Mouse (Mus musculus) heart, embryonic 12.5 days (tissue): ENCODE data around the gene Rtl1. TPM values are rescaled to one million over a fixed set of nuclear protein-coding genes. Genes with fewer than 3 reads are reported as not detected.

Experiments used
- ATAC-seq: fragments of 200-750 bp; cut with Nextera tagmentation; 2 replicates; pipeline ENCODE4 v1.8.0; 2017; ENCODE audit warnings: moderate TSS enrichment, moderate library complexity; ENCODE audit not compliant: insufficient number of reproducible peaks, low FRiP score
- H3K27ac ChIP-seq: fragments of 300-500 bp; sonication (generic); 2 replicates; pipeline ENCODE4 v1.5.1; 2016; ENCODE audit warnings: mild to moderate bottlenecking, moderate library complexity; ENCODE audit not compliant: poor library complexity, severe bottlenecking
- H3K27me3 ChIP-seq: fragments of 300-500 bp; sonication (generic); replicated peaks from 2 replicates; pipeline ENCODE4 v1.6.1; 2016; ENCODE audit warnings: mild to moderate bottlenecking, moderate library complexity
- H3K36me3 ChIP-seq: fragments of 300-500 bp; sonication (generic); 2 replicates; pipeline ENCODE4 v1.6.1; 2016; ENCODE audit warnings: mild to moderate bottlenecking, moderate library complexity
- H3K4me1 ChIP-seq: fragments of 300-500 bp; sonication (generic); replicated peaks from 2 replicates; pipeline ENCODE4 v1.6.1; 2016; ENCODE audit warnings: mild to moderate bottlenecking
- H3K4me2 ChIP-seq: fragments of 300-500 bp; sonication (generic); 2 replicates; pipeline ENCODE4 v1.6.1; 2016; ENCODE audit warnings: mild to moderate bottlenecking, moderate library complexity
- H3K4me3 ChIP-seq: fragments of 300-500 bp; sonication (generic); 2 replicates; pipeline ENCODE4 v1.5.1; 2016; ENCODE audit warnings: mild to moderate bottlenecking
- H3K9ac ChIP-seq: fragments of 300-500 bp; sonication (generic); 2 replicates; pipeline ENCODE4 v1.6.1; 2016; ENCODE audit warnings: mild to moderate bottlenecking, moderate library complexity
- H3K9me3 ChIP-seq: fragments of 300-500 bp; sonication (generic); replicated peaks from 2 replicates; pipeline ENCODE4 v1.6.1; 2016; ENCODE audit warnings: mild to moderate bottlenecking, moderate library complexity
- WGBS: fragments of 180-500 bp; shearing (Covaris S2); methylation state at CpG from one replicate; pipeline ENCODE4 v1.1.7; 2016; 5-methylcytosine and 5-hydroxymethylcytosine counted together
- polyA plus RNA-seq: library from polyadenylated mRNA; unstranded; fragments of >200 nt; fragmentation: Nextera tagmentation; extraction: Ambion mirVana; gene quantifications from 2 replicates; pipeline ENCODE4 v1.2.1, GENCODE M21; 2016

The Rtl1 gene
- polyA plus RNA-seq, 1 experiment from 2014 or later = 0.34 TPM

DNA sequence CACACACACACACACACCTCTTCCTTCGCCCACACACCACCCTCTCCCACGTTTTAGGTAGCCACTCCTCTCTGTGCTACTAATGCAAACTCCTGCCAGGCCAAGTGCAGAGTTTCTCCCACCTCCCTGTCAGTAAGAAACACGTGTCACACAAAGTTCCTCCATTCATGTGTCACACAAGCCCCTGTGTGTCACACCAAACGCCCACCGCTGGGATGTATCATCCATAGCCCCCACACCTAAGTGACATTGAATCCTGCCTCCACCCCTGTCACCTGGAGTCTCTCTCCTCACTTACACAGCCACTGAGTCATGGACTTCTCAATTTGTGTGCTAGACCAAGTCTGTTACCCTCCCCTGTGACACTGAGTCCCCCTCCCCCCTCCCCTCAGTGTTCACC is 17.9 kb downstream of the Rtl1 start:
- ATAC-seq = no peak
- 67% methylated on average over 5 of the region's 5 CpGs for WGBS
- Histone ChIP-seq H3K9me3 (no peaks in the 10 kb centered on the region), H3K36me3 (peaks cover 16% of the 10 kb centered on the region; the same call in 1 of the 2 replicates), H3K4me2 (no peak overlapping the region), H3K4me1 (no peaks in the 10 kb centered on the region), H3K27me3 (no peaks in the 10 kb centered on the region), H3K4me3 (no peak overlapping the region), H3K27ac (no peak overlapping the region), H3K9ac (no peak overlapping the region)

DNA sequence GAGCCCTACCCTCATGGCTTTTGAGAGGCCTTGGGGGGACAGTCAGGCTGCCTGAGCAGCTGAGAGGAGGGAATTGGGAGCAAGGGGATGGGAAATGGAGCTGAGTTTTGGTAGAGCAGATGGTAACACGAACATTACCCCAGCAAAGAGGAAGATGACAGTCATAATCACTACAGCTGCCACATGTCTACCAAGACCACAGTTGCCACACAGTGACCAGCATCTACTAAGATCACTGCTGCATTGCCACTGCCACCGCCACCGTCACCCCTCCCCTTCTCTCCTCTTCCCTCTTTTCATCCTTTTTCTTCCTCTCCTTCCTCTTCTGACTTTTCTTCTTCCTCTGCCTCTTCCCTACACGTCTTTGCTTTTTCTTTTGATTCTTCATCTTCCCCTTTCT is 27.9 kb downstream of the Rtl1 start:
- Histone ChIP-seq H3K4me1 (no peaks in the 10 kb centered on the region), H3K27ac (no peak overlapping the region), H3K9me3 (no peaks in the 10 kb centered on the region), H3K36me3 (peaks cover 63% of the 10 kb centered on the region), H3K4me2 (no peak overlapping the region), H3K4me3 (no peak overlapping the region), H3K9ac (no peak overlapping the region), H3K27me3 (no peaks in the 10 kb centered on the region)
- 84% methylated on average over 4 of the region's 4 CpGs for WGBS
- ATAC-seq = no peak

DNA sequence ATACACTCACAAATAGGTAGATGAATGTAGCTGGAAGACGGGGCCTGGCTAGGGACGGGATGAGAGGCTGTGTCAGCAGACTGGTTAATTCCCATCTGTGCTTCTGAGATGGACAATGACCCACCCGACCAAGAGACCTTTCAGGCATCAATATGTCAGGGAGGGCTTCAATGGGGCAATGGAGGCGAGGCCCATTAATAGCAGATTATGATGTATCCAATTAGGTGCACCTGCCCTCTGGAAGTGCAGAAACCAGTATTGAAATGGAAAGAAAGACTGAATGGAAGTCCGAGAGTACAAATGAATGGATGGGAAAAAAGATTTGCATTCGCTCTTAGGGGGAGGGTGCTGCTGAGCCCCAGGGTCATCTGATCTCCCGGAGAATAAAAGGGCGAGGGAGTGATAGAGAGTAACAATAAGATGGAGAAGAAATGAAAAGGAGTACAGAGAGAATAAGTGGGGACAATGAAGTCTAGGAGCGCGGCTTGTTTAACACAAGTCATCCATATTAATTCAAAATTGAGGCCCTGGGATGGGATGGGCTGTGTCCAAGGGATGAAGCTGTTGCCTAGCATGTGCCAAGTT is 39.9 kb downstream of the Rtl1 start:
- Histone ChIP-seq H3K27ac (no peak overlapping the region), H3K27me3 (no peaks in the 10 kb centered on the region), H3K36me3 (peaks cover 62% of the 10 kb centered on the region), H3K4me3 (no peak overlapping the region), H3K9ac (no peak overlapping the region), H3K9me3 (no peaks in the 10 kb centered on the region), H3K4me2 (no peak overlapping the region), H3K4me1 (no peaks in the 10 kb centered on the region)
- no peak for ATAC-seq
- WGBS = 84% methylated on average over 10 of the region's 10 CpGs

- no peak overlapping the region for H3K27ac ChIP-seq
- no peaks in the 10 kb centered on the region for H3K4me1 ChIP-seq
- no peaks in the 10 kb centered on the region for H3K9me3 ChIP-seq
- no peak overlapping the region for H3K4me3 ChIP-seq
- H3K36me3 ChIP-seq = peaks cover 65% of the 10 kb centered on the region
- ATAC-seq = no peak
- H3K9ac ChIP-seq = no peak overlapping the region
- no peak overlapping the region for H3K4me2 ChIP-seq
- WGBS = 87% methylated on average over 7 of the region's 7 CpGs
- H3K27me3 ChIP-seq = no peaks in the 10 kb centered on the region
These were observed 41.1 kb downstream of the Rtl1 start for GRCm38 (mm10) chr12:109558891-109559487.

DNA sequence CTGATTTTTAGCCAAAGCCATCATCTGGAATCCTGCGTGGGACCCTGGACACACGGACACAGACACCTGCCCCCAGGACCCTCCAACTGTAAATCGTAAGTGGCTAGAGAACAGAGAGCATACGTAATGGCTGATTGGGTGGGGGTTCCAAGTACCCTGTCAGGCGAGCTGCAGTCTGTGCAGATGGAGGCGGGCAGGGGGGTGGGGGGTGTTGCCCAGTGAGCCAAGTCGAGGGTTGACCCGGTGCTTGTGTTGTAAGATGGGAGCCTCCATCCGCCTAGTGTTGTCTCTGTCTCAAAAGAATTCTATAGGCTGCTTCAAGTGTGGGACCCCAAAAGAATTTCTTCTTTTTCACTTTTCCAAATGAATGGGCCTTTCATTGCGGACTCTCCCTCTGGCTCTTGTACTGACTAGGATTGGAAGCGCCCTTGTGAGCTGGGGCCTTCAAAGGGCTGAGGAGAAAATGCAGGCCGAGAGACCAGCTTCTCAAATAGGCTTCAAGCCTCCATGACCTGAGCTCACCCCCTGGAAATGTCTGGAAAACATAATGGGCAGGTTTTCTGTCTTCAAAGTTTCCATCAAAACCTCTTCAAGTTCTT is 41.8 kb downstream of the Rtl1 start:
- H3K27me3 ChIP-seq = no peaks in the 10 kb centered on the region
- 75% methylated on average over 12 of the region's 12 CpGs for WGBS
- H3K4me1 ChIP-seq = no peaks in the 10 kb centered on the region
- no peaks in the 10 kb centered on the region for H3K9me3 ChIP-seq
- no peak overlapping the region for H3K4me2 ChIP-seq
- H3K36me3 ChIP-seq = peaks cover 63% of the 10 kb centered on the region
- H3K27ac ChIP-seq = no peak overlapping the region
- ATAC-seq = no peak
- no peak overlapping the region for H3K4me3 ChIP-seq
- no peak overlapping the region for H3K9ac ChIP-seq

DNA sequence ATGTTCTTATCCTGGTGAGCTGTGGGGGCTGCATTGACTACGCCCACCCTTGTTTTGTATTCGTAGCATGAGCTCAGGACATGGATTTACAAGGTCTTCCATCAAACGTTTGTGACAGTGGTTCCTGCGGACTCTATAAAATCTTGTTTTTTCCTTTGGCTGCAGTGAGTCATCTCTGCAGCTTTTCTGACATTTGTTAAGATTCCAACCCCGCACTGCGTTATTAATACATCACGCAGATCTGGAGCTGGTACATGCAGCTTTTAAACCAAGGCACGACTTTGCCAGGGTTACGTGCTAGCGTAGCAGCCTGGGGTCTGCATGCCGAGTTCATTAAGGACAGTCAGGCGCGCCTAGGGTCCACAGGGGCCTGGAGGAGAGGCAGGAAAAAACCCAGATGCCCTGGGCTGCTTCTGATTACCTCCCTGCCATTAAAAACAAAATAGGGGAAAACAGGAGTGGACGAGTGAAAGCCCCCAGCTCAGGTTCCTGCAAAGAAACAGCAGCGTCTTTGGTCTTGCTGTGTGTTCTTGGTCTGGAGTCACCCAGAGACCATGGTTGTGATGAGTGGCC is 44.2 kb downstream of the Rtl1 start:
- Histone ChIP-seq H3K9me3 (no peaks in the 10 kb centered on the region), H3K4me1 (no peaks in the 10 kb centered on the region), H3K27me3 (no peaks in the 10 kb centered on the region), H3K36me3 (peaks cover 73% of the 10 kb centered on the region), H3K27ac (no peak overlapping the region), H3K9ac (no peak overlapping the region), H3K4me2 (no peak overlapping the region), H3K4me3 (no peak overlapping the region)
- WGBS = 73% methylated on average over 15 of the region's 15 CpGs
- ATAC-seq = no peak

GRCm38 (mm10) chr12:109553568-109553967 is 46.6 kb downstream of the Rtl1 start:
- Histone ChIP-seq H3K4me2 (no peak overlapping the region), H3K4me3 (no peak overlapping the region), H3K27me3 (no peaks in the 10 kb centered on the region), H3K4me1 (no peaks in the 10 kb centered on the region), H3K9ac (no peak overlapping the region), H3K36me3 (peaks cover 75% of the 10 kb centered on the region), H3K27ac (no peak overlapping the region), H3K9me3 (no peaks in the 10 kb centered on the region)
- no peak for ATAC-seq
- WGBS = 89% methylated on average over 1 of the region's 1 CpGs

- ATAC-seq = no peak
- Histone ChIP-seq H3K4me2 (no peak overlapping the region), H3K36me3 (peaks cover 71% of the 10 kb centered on the region), H3K9ac (no peak overlapping the region), H3K9me3 (no peaks in the 10 kb centered on the region), H3K4me3 (no peak overlapping the region), H3K27me3 (no peaks in the 10 kb centered on the region), H3K27ac (no peak overlapping the region), H3K4me1 (no peaks in the 10 kb centered on the region)
- WGBS = 63% methylated on average over 18 of the region's 18 CpGs
These were observed 47.2 kb downstream of the Rtl1 start for GRCm38 (mm10) chr12:109552754-109553525.

GRCm38 (mm10) chr12:109551771-109552170 is 48.4 kb downstream of the Rtl1 start:
- Histone ChIP-seq H3K9me3 (no peaks in the 10 kb centered on the region), H3K4me1 (no peaks in the 10 kb centered on the region), H3K4me2 (no peak overlapping the region), H3K4me3 (no peak overlapping the region), H3K27ac (no peak overlapping the region), H3K9ac (no peak overlapping the region), H3K27me3 (no peaks in the 10 kb centered on the region), H3K36me3 (peaks cover 62% of the 10 kb centered on the region)
- no peak for ATAC-seq
- 77% methylated on average over 2 of the region's 2 CpGs for WGBS

GRCm38 (mm10) chr12:109547085-109547484 is 53.0 kb downstream of the Rtl1 start:
- no peak for ATAC-seq
- Histone ChIP-seq H3K4me2 (no peak overlapping the region), H3K9me3 (peaks cover 11% of the 10 kb centered on the region), H3K9ac (no peak overlapping the region), H3K27me3 (no peaks in the 10 kb centered on the region), H3K4me1 (no peaks in the 10 kb centered on the region), H3K27ac (no peak overlapping the region), H3K4me3 (no peak overlapping the region), H3K36me3 (peaks cover 44% of the 10 kb centered on the region)
- WGBS = 28% methylated on average over 2 of the region's 2 CpGs
